Mouse (Mus musculus) intestine, embryonic 16.5 days (tissue): ENCODE measurements around the gene Spsb2. TPM values are rescaled to one million over a fixed set of nuclear protein-coding genes. Genes with fewer than 3 reads are reported as not detected.

Experiments used
- ATAC-seq: fragments of 200-750 bp; cut with Nextera tagmentation; 2 replicates; pipeline ENCODE4 v1.8.0; 2017; ENCODE audit warnings: moderate TSS enrichment, moderate library complexity
- H3K27ac ChIP-seq: fragments of 300-500 bp; sonication (generic); 2 replicates; pipeline ENCODE4 v1.5.1; 2014; ENCODE audit warnings: mild to moderate bottlenecking, low read length
- H3K27me3 ChIP-seq: fragments of 300-500 bp; sonication (generic); replicated peaks from 2 replicates; pipeline ENCODE4 v1.6.1; 2014; ENCODE audit warnings: low read length, control low read depth, mixed read lengths; ENCODE audit not compliant: control insufficient read depth, insufficient read depth
- H3K36me3 ChIP-seq: fragments of 300-500 bp; sonication (generic); 2 replicates; pipeline ENCODE4 v1.6.1; 2014; ENCODE audit warnings: low read length, control low read depth; ENCODE audit not compliant: control insufficient read depth, insufficient read depth
- H3K4me1 ChIP-seq: fragments of 300-500 bp; sonication (generic); 2 replicates; pipeline ENCODE4 v1.6.1; 2014; ENCODE audit warnings: low read length, control low read depth, mixed read lengths; ENCODE audit not compliant: control insufficient read depth, insufficient read depth
- H3K4me2 ChIP-seq: fragments of 300-500 bp; sonication (generic); 2 replicates; pipeline ENCODE4 v1.6.1; 2014; ENCODE audit warnings: low read depth, low read length, control low read depth
- H3K4me3 ChIP-seq: fragments of 300-500 bp; sonication (generic); 2 replicates; pipeline ENCODE4 v1.5.1; 2014; ENCODE audit warnings: mild to moderate bottlenecking, low read length
- H3K9ac ChIP-seq: fragments of 300-500 bp; sonication (generic); 2 replicates; pipeline ENCODE4 v1.6.1; 2014; ENCODE audit warnings: low read depth, low read length
- H3K9me3 ChIP-seq: fragments of 300-500 bp; sonication (generic); 2 replicates; pipeline ENCODE4 v1.6.1; 2016; ENCODE audit warnings: low read length, control low read depth; ENCODE audit not compliant: control insufficient read depth
- WGBS: fragments of 180-500 bp; shearing (Covaris S2); extraction: QIAGEN DNeasy Blood & Tissue Kit; methylation state at CpG from one replicate; pipeline ENCODE4 v1.1.7; 2014; 5-methylcytosine and 5-hydroxymethylcytosine counted together
- polyA plus RNA-seq: library from polyadenylated mRNA; unstranded; fragments of >200 nt; fragmentation: Nextera tagmentation; extraction: Ambion mirVana; gene quantifications from 2 replicates; pipeline ENCODE4 v1.2.1, GENCODE M21; 2015

The Spsb2 gene
- polyA plus RNA-seq, 1 experiment from 2014 or later: 25.7 TPM

GRCm38 (mm10) chr6:124836411-124836810, 27.9 kb downstream of the Spsb2 start:
- Histone ChIP-seq H3K27me3 (no peaks in the 10 kb centered on the region), H3K4me3 (no peak overlapping the region), H3K9ac (no peak overlapping the region), H3K36me3 (peaks cover 7% of the 10 kb centered on the region; the same call in 1 of the 2 replicates), H3K4me2 (no peak overlapping the region), H3K9me3 (no peaks in the 10 kb centered on the region), H3K4me1 (peaks cover 5% of the 10 kb centered on the region), H3K27ac (no peak overlapping the region)
- ATAC-seq: no peak
- 72% methylated on average over 7 of the region's 7 CpGs for WGBS

GRCm38 (mm10) chr6:124839805-124840204, 31.3 kb downstream of the Spsb2 start:
- H3K4me1 ChIP-seq: peaks cover 5% of the 10 kb centered on the region
- H3K9ac ChIP-seq: peak overlapping the region; percentile 50
- H3K4me2 ChIP-seq: no peak overlapping the region
- H3K27ac ChIP-seq: no peak overlapping the region
- no peaks in the 10 kb centered on the region for H3K9me3 ChIP-seq
- no peak overlapping the region for H3K4me3 ChIP-seq
- ATAC-seq: peak; percentile 19; the same call in 1 of the 2 replicates
- no peaks in the 10 kb centered on the region for H3K36me3 ChIP-seq
- H3K27me3 ChIP-seq: no peaks in the 10 kb centered on the region
- WGBS: 15% methylated on average over 8 of the region's 8 CpGs

GRCm38 (mm10) chr6:124840241-124841167, 32.0 kb downstream of the Spsb2 start, which contains the start of gene Gnb3:
Gnb3 (minus strand) TSS chr6:124840275.
- 0 out of 2 replicates have a peak, but pooled peaks have one; percentile 11 for ATAC-seq
- Histone ChIP-seq H3K36me3 (no peaks in the 10 kb centered on the region), H3K4me3 (no peak within 1 kb of the TSS), H3K27ac (no peak within 1 kb of the TSS), H3K9ac (peak within 1 kb of the TSS; percentile 50), H3K4me2 (no peak within 1 kb of the TSS), H3K9me3 (no peaks in the 10 kb centered on the region), H3K4me1 (peaks cover 7% of the 10 kb centered on the region), H3K27me3 (no peaks in the 10 kb centered on the region)
- 36% methylated on average over 15 of the region's 15 CpGs for WGBS

DNA sequence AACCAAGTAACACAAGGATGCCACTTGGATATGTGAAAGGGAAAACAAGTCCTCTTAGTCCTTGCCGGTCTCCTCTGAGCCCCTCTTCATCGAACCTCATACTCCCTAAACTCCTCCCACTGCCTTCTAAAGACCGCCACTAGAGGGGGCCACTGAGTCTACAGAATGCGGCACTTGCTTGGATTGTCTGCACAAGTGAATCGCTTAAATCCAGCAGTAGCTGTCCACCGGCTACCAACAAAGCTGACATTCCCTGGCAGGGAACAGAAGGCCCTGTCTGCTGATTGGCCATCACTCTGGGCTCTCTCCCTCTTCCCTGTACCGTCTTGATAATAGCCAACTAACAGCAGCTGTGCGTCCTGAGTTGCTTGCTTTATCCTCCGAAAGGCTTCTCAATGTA, 38.8 kb downstream of the Spsb2 start:
- no peak overlapping the region for H3K4me3 ChIP-seq
- H3K36me3 ChIP-seq: no peaks in the 10 kb centered on the region
- H3K4me1 ChIP-seq: 0 out of 2 replicates have a peak, but pooled peaks cover 2% of the 10 kb centered on the region
- H3K27me3 ChIP-seq: no peaks in the 10 kb centered on the region
- no peak overlapping the region for H3K4me2 ChIP-seq
- H3K9me3 ChIP-seq: no peaks in the 10 kb centered on the region
- no peak overlapping the region for H3K9ac ChIP-seq
- no peak overlapping the region for H3K27ac ChIP-seq
- peak; percentile 73 for ATAC-seq
- WGBS: 10% methylated on average over 9 of the region's 9 CpGs

DNA sequence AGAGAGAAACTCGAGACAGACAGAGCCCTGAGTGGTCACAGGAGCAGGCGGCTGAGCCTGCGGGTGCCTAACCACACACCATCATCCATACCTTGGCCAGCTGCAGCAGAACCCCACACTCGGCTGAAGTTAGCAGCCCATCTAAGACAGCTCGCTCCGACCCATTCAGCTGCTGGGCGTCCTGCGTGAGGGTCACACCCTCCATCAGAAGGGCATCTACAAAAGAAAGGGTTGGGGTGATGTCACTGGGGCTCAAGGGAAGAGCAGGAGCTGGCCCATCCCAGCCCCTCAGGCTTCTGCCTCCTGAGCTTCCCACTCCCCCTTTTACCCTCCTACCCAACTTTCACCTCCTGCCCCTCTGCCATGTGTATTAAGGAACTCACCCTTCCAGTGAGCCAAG, 42.1 kb downstream of the Spsb2 start:
- H3K27ac ChIP-seq: no peak overlapping the region
- no peak for ATAC-seq
- H3K27me3 ChIP-seq: no peaks in the 10 kb centered on the region
- H3K9me3 ChIP-seq: no peaks in the 10 kb centered on the region
- no peaks in the 10 kb centered on the region for H3K36me3 ChIP-seq
- 0 out of 2 replicates have a peak, but pooled peaks cover 3% of the 10 kb centered on the region for H3K4me1 ChIP-seq
- no peak overlapping the region for H3K4me3 ChIP-seq
- 57% methylated on average over 8 of the region's 8 CpGs for WGBS
- no peak overlapping the region for H3K9ac ChIP-seq
- H3K4me2 ChIP-seq: no peak overlapping the region

DNA sequence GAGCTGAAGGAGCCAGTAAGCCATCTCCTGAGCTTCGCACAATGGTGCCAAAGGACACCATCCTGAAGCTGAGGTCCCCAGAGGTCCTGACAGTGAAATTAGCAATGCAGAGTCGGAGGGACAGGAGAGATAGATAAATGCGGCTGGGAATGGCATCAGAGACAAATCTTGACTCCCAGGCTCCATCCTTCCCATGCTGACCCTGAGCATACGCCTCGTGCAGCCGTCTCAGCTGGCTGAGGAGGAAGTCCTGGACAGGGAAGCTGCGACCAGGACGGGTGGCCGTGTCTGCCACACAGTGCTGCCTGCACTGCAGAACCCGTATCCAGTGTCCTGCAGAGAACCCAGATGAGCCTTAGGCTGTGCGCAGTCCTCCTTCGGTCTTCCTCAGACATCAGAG, 46.2 kb downstream of the Spsb2 start:
- Histone ChIP-seq H3K9ac (no peak overlapping the region), H3K4me3 (no peak overlapping the region), H3K4me1 (0 out of 2 replicates have a peak, but pooled peaks cover 15% of the 10 kb centered on the region), H3K27me3 (peaks cover 11% of the 10 kb centered on the region; the same call in 1 of the 2 replicates), H3K27ac (no peak overlapping the region), H3K4me2 (no peak overlapping the region), H3K9me3 (no peaks in the 10 kb centered on the region), H3K36me3 (no peaks in the 10 kb centered on the region)
- no peak for ATAC-seq
- 65% methylated on average over 12 of the region's 12 CpGs for WGBS

- H3K9ac ChIP-seq: peak overlapping the region; percentile 88
- peak; percentile 38; the same call in 1 of the 2 replicates for ATAC-seq
- H3K36me3 ChIP-seq: no peaks in the 10 kb centered on the region
- H3K4me2 ChIP-seq: peak overlapping the region; percentile 96
- no peak overlapping the region for H3K27ac ChIP-seq
- 0 out of 2 replicates have a peak, but pooled peaks cover 15% of the 10 kb centered on the region for H3K4me1 ChIP-seq
- H3K9me3 ChIP-seq: no peaks in the 10 kb centered on the region
- 13% methylated on average over 14 of the region's 14 CpGs for WGBS
- peak overlapping the region; percentile 70 for H3K4me3 ChIP-seq
- H3K27me3 ChIP-seq: peaks cover 11% of the 10 kb centered on the region; the same call in 1 of the 2 replicates
Observed at GRCm38 (mm10) chr6:124856321-124856720, 47.9 kb downstream of the Spsb2 start.

DNA sequence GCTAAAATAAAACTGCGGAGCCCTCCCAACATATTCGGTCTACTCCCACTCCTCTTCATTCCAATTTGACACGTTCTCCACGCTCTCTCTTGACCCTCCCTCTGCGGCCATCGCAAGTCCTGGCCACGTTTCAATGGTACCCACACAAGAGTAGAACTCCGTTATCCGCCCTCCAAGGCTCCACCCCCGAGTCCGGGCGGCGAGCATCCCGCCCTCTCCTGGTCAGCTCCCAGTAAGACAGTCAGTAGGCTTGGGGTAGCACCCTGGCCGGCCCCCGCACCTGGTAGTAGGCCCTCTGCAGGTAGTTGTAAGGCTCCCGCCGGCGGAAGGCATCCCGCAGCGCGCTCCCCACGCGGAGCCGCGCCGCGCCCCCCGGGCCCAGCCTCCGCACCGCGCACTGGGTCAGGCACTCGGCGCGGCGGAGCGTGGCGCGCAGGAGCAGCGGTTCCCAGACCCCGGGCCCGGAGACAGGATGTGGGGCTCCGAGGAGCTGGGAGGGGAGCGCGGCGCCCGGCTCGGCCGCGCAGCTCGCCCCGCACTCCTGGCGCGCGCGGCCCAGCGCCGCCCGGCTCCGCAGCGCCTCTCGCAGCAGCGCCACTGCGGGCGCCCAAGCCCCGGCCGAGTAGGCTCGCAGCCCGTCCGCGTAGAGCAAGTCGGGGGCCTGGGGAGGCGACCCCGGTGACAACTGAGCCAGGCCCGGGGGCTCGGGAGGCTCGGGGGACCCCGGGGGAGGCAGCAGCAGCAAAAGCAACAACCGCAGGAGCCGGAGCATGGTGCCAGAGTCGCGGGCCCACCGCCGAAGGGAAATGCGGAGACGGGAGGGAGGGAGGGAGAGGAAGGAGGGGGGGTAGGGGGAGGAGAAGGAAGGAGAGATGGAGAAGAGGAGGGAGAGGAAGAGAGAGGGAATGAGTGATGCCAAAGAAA, 48.7 kb downstream of the Spsb2 start, which contains the start of gene P3h3:
P3h3 (minus strand) TSS at position 837 of the 924 bp plus-strand sequence.
- Histone ChIP-seq H3K4me1 (0 out of 2 replicates have a peak, but pooled peaks cover 15% of the 10 kb centered on the region), H3K36me3 (no peaks in the 10 kb centered on the region), H3K9me3 (no peaks in the 10 kb centered on the region), H3K9ac (peak within 1 kb of the TSS; percentile 88), H3K27me3 (peaks cover 11% of the 10 kb centered on the region; the same call in 1 of the 2 replicates), H3K4me3 (peak within 1 kb of the TSS; percentile 70), H3K27ac (peak within 1 kb of the TSS; percentile 92), H3K4me2 (peak within 1 kb of the TSS; percentile 96)
- peak; percentile 87 for ATAC-seq
- WGBS: under 1% methylated on average over 85 of the region's 86 CpGs
